Mouse (Mus musculus): ENCODE measurements around the gene Krtap28-10. TPM values are rescaled to one million over a fixed set of nuclear protein-coding genes. Genes with fewer than 3 reads are reported as not detected.

Krtap28-10 gene
- total RNA-seq (2021), result not detected
- long read RNA-seq, experiment 1, result 0 reads
- long read RNA-seq, experiment 2, result 0 reads

- no peak for DNase-seq (ENCODE audit: low spot score)
Measured at GRCm38 (mm10) chr1:83042380-83042779, at the start of gene Krtap28-10. Gene Krtap28-10, minus strand, starts transcription at chr1:83042480.

- no peak for DNase-seq (ENCODE audit: low spot score)
Measured at GRCm38 (mm10) chr1:83091268-83091667, 49.0 kb upstream of the Krtap28-10 start.

GRCm38 (mm10) chr1:83084790-83085189 is 42.5 kb upstream of the Krtap28-10 start:
- no peak for DNase-seq (ENCODE audit: low spot score)

GRCm38 (mm10) chr1:83077016-83077415 is 34.7 kb upstream of the Krtap28-10 start:
- DNase-seq (ENCODE audit: low spot score), result no peak

- no peak for DNase-seq (ENCODE audit: low spot score)
Measured at GRCm38 (mm10) chr1:83076190-83076917, 34.1 kb upstream of the Krtap28-10 start.

GRCm38 (mm10) chr1:83075526-83076189 is 33.4 kb upstream of the Krtap28-10 start:
- no peak for DNase-seq (ENCODE audit: low spot score)

GRCm38 (mm10) chr1:83067205-83067604 is 24.9 kb upstream of the Krtap28-10 start:
- DNase-seq (ENCODE audit: low spot score), result no peak

- no peak for DNase-seq (ENCODE audit: low spot score)
Measured at GRCm38 (mm10) chr1:83066577-83066976, 24.3 kb upstream of the Krtap28-10 start.

- peak; percentile 5 for DNase-seq (ENCODE audit: low spot score)
Measured at GRCm38 (mm10) chr1:83064851-83065250, 22.6 kb upstream of the Krtap28-10 start.

- no peak for DNase-seq (ENCODE audit: low spot score)
Measured at GRCm38 (mm10) chr1:83060643-83061042, 18.4 kb upstream of the Krtap28-10 start, which contains the start of gene Krtap28-13. Gene Krtap28-13, plus strand, starts transcription at chr1:83060930.

GRCm38 (mm10) chr1:83059278-83059677 is 17.0 kb upstream of the Krtap28-10 start, which contains the start of gene A030005K14Rik:
Gene A030005K14Rik, minus strand, starts transcription at chr1:83059378.
- no peak for DNase-seq (ENCODE audit: low spot score)

- DNase-seq (ENCODE audit: low spot score), result no peak
Measured at GRCm38 (mm10) chr1:83058481-83058880, 16.2 kb upstream of the Krtap28-10 start.

GRCm38 (mm10) chr1:83044882-83045427 is 2.7 kb upstream of the Krtap28-10 start, which contains the start of gene Gm47969:
Gene Gm47969, plus strand, starts transcription at chr1:83044932.
- no peak for DNase-seq (ENCODE audit: low spot score)

- DNase-seq (ENCODE audit: low spot score), result no peak
Measured at GRCm38 (mm10) chr1:83039080-83039479, 3.2 kb downstream of the Krtap28-10 start.

GRCm38 (mm10) chr1:83038109-83038672 is 4.1 kb downstream of the Krtap28-10 start, which contains the start of gene Slc19a3:
Gene Slc19a3, minus strand, starts transcription at chr1:83038448.
- DNase-seq (ENCODE audit: low spot score), result peak; percentile 2

GRCm38 (mm10) chr1:83036892-83037667 is 5.2 kb downstream of the Krtap28-10 start:
- DNase-seq (ENCODE audit: low spot score), result no peak

- DNase-seq (ENCODE audit: low spot score), result no peak
Measured at GRCm38 (mm10) chr1:83034509-83034908, 7.8 kb downstream of the Krtap28-10 start.

GRCm38 (mm10) chr1:83032508-83032907 is 9.8 kb downstream of the Krtap28-10 start:
- DNase-seq (ENCODE audit: low spot score), result no peak

GRCm38 (mm10) chr1:83031950-83032349 is 10.3 kb downstream of the Krtap28-10 start:
- DNase-seq (ENCODE audit: low spot score), result no peak

- no peak for DNase-seq (ENCODE audit: low spot score)
Measured at GRCm38 (mm10) chr1:83016556-83016955, 25.7 kb downstream of the Krtap28-10 start.

GRCm38 (mm10) chr1:83015329-83015879 is 26.9 kb downstream of the Krtap28-10 start:
- DNase-seq (ENCODE audit: low spot score), result no peak
